Mouse (Mus musculus) E14TG2a.4 (cell line): Measurements from ENCODE around the gene Tmem216.

Experiments used
- CTCF ChIP-seq: conservative IDR thresholded peaks from 2 replicates; pipeline ENCODE4 v1.5.1; 2014; ENCODE audit warnings: low read length
- POU5F1 ChIP-seq: IDR thresholded peaks from 2 replicates; pipeline ENCODE4 v1.6.1; 2014; ENCODE audit warnings: low read length, borderline replicate concordance

DNA sequence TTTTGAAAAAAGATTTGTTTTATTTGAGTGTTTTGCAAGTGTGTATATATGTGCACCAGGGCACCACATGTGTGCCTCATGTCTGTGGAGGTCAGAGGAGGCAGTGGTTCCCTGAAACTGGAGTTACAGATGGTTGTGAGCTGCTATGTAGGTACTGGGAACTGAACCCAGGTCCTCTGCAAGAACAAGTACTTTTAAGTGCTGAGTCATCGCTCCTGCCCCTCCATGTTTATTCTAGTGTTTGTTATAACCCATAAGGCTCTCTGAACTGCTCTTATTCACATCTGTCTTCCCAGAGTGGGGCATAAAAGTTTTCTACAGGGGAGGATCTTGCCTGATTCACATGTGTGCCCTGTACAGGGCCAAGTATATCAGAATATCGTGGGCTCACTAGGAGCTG lies 43.6 kb upstream of the Tmem216 start:
- TF ChIP-seq POU5F1 (no peak), CTCF (no peak)
